Mouse (Mus musculus) liver, embryonic 14.5 days (tissue): ENCODE data around the gene Nedd9.

Experiments
- CTCF ChIP-seq: IDR thresholded peaks from 2 replicates; pipeline ENCODE4 v1.5.1; 2016; ENCODE audit warnings: antibody characterized with exemption, low read depth, control low read depth
- EP300 ChIP-seq: IDR thresholded peaks from 2 replicates; pipeline ENCODE4 v1.6.1; 2016; ENCODE audit warnings: antibody characterized with exemption, low read depth

DNA sequence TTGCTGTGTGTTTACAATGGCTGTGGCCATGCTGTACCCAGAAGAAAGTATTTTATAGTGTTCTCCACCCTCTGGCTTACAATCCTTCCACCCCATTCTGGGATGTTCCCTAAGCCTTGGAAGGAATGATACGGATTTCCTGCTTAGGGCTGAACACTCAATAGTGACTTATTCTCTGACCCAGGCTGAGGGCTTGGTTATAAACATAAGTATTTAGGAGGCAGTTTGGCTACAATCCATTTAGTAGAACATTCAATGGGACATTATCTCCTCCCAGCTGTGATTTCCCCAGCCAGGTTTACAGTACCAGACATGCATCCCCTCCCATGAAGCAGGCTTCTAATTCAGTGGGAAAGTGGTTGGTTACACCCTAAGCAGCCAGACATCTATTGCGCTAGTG, 17.3 kb upstream of the Nedd9 start:
- TF ChIP-seq CTCF (no peak), EP300 (no peak)
